Mouse (Mus musculus): Measurements from ENCODE around the gene Map3k5.

DNA sequence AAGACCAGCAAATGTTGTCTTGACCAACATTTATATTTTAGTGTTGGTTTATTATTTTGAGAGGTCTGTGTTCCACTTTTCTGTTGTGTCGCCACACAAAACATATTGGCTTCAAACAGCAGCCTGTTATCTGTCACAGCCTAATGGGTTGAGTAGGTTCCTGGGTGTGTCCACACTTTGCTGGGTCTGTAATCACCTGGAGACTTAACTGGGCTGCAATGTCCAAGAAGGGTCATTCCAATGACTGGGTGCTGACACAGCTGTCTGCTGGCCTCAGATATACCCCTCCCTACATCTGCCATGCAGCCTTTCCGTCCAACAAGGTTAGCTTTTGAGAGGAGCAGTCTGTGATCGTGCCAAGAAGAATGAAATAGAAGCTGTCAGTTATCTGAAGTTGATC lies 20.3 kb downstream of the Map3k5 start:
- TF ChIP-seq CTCF (IDR thresholded peaks at IDR 0.05; ENCODE audit: borderline replicate concordance, extremely low read depth, insufficient read depth, insufficient read length), result no peak
- TF ChIP-seq POLR2A (IDR thresholded peaks at IDR 0.05; ENCODE audit: borderline replicate concordance, extremely low read depth, insufficient read depth, insufficient read length, poor library complexity, severe bottlenecking), result no peak
